Mouse (Mus musculus): ENCODE measurements around the gene Top1. TPM values are rescaled to one million over a fixed set of nuclear protein-coding genes. Genes with fewer than 3 reads are reported as not detected.

The Top1 gene
- polyA plus RNA-seq, 1 experiment = 63.9 TPM

DNA sequence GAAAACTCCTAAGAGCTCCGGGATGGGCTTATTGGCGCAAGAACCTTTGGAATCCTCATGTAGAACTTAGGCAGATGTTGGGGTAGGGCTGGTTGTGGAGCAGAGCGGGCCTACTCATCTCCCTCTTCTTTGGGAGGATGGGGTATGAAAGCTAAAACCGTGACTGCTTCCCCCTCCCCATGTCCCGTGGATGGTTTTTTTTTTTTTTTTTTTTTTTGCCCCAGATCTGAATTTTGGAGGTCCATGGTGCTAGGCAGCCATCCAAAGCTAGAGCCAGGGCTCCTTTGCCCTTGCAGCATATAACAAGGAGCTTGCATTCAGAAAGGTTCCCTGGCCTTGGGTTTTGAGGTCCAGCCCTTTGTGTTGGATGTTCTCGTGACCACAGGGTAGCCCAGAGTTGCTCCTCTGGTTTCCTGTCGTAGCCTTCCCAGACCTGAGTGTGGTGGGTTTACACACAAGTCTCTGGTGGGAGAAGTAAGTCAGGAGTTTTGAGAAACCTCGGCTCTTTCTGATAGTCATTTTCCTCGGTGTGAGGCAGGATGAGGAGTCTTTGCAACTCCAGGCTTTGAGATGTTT is 86.8 kb downstream of the Top1 start:
- TF ChIP-seq POLR2A (IDR thresholded peaks at IDR 0.05; ENCODE audit: borderline replicate concordance, extremely low read depth, insufficient read depth, insufficient read length, poor library complexity, severe bottlenecking) = no peak
- DNase-seq (ENCODE audit: low read depth) = no peak

DNA sequence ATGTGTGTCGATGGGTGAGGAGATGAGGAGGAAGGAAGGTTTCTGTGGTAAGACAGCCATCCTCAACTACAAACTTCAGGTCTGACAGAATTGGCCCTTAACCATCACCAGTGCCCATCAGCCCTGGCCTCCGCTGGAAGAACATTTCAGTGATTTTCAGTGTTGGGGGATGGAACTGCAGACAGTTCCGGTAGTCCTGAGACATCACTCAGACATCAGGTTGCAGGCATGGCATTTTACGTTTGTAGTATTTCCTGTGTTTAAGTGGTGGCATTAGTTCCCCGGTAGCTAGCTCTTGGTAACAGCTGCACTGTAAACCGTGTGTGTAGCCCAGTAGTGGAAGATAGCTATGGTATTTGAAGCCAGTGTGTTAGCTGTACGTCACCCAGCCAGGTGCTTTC is 87.4 kb downstream of the Top1 start:
- no peak for DNase-seq (ENCODE audit: low read depth)
- no peak for TF ChIP-seq CTCF (IDR thresholded peaks at IDR 0.05; ENCODE audit: borderline replicate concordance, extremely low read depth, insufficient read depth, insufficient read length)
- no peak for TF ChIP-seq POLR2A (IDR thresholded peaks at IDR 0.05; ENCODE audit: borderline replicate concordance, extremely low read depth, insufficient read depth, insufficient read length, poor library complexity, severe bottlenecking)

DNA sequence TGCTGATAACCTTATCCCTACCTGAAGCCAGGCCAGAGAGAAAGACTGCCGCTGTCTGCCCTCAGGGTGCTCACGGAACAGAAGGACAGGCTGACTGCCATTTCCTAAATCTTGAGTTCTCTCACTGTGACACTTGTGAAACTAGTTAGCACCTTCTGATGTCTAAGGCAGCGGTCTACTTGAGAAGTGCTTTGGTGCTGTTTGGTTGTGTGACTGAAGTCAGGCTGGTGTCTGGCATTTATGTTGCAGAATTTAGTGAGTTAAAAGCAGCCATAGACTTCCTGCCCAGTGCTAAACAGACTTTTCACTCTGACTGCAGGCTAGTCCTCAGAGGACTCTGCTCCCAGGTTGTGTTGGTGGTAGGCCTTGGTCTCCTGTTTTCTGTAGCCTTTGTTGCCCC is 88.6 kb downstream of the Top1 start:
- no peak for TF ChIP-seq POLR2A (IDR thresholded peaks at IDR 0.05; ENCODE audit: borderline replicate concordance, extremely low read depth, insufficient read depth, insufficient read length, poor library complexity, severe bottlenecking)
- TF ChIP-seq CTCF (IDR thresholded peaks at IDR 0.05; ENCODE audit: borderline replicate concordance, extremely low read depth, insufficient read depth, insufficient read length) = no peak
- DNase-seq (ENCODE audit: low read depth) = no peak

DNA sequence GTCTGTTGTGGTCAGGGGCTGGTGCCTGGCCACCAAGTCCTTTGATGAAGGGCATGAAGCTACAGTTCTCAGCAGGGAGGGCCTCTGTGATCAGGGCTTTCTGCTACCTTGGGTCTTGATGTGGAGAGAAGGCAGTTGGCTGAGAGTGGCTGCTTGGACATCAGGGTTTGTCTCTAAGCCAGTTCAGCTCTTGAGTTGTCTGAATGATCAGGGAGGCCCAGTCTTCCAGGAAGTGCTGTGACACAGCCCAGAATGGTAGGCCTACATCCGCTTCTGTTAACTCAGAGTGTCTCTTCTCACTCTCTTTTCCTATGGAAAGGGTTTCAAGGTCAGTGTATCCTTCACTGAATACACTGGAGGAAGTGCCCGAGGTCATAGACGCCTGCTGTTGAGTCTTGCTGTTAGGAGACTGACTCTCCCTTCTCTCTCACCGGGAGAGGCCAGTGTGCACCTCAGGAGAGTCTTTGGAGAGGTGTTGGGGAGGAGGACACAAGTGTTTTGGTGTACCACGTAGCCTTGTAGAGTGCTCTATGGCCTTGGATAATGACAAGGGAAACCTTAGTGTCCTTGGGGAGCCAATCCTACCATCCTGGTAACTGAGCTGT is 90.1 kb downstream of the Top1 start:
- no peak for DNase-seq (ENCODE audit: low read depth)
- TF ChIP-seq CTCF (IDR thresholded peaks at IDR 0.05; ENCODE audit: borderline replicate concordance, extremely low read depth, insufficient read depth, insufficient read length) (no peak), POLR2A (IDR thresholded peaks at IDR 0.05; ENCODE audit: borderline replicate concordance, extremely low read depth, insufficient read depth, insufficient read length, poor library complexity, severe bottlenecking) (no peak)

DNA sequence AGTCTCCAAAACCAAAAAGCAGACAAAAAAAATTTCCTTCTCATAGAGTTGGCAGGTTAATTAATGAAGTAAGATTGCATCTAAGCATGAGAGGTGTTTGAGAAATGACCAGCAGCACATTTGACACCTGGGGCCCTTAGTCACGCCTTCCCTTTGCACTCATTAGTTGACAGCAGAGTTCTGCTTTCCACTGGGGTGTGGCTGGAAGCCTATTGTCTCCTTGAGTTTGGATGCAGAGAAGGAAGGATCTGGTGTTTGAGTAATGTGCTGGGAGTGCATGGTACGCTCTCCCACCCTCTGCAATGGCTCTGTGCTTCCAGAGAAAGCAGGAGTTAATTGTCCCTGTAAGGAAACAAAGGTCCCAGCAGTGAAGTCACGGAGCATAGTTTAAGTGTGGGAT is 90.8 kb downstream of the Top1 start:
- TF ChIP-seq CTCF (IDR thresholded peaks at IDR 0.05; ENCODE audit: borderline replicate concordance, extremely low read depth, insufficient read depth, insufficient read length) (no peak), POLR2A (IDR thresholded peaks at IDR 0.05; ENCODE audit: borderline replicate concordance, extremely low read depth, insufficient read depth, insufficient read length, poor library complexity, severe bottlenecking) (no peak)
- no peak for DNase-seq (ENCODE audit: low read depth)

DNA sequence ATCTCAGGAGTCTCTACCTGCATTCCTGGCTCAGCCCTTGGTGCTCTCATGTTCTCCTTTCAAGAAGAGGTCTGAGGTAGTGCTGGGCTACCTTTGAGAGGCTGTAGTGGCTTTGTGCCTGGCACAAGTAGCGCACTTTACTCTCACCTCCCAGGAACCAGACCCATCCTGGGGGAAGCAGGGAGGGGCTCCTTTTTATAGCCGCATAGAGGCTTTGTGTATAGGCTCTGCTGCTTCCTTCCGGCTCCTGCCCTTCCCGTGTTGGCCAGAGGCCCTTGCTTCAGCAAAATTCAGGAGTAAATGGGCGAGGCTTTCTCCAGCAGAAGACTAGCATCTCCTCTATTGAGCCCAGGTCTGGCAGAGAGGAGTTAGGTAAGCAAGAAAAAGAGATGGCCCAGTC is 92.7 kb downstream of the Top1 start:
- no peak for TF ChIP-seq POLR2A (IDR thresholded peaks at IDR 0.05; ENCODE audit: borderline replicate concordance, extremely low read depth, insufficient read depth, insufficient read length, poor library complexity, severe bottlenecking)
- no peak for TF ChIP-seq CTCF (IDR thresholded peaks at IDR 0.05; ENCODE audit: borderline replicate concordance, extremely low read depth, insufficient read depth, insufficient read length)
- DNase-seq (ENCODE audit: low read depth) = no peak

DNA sequence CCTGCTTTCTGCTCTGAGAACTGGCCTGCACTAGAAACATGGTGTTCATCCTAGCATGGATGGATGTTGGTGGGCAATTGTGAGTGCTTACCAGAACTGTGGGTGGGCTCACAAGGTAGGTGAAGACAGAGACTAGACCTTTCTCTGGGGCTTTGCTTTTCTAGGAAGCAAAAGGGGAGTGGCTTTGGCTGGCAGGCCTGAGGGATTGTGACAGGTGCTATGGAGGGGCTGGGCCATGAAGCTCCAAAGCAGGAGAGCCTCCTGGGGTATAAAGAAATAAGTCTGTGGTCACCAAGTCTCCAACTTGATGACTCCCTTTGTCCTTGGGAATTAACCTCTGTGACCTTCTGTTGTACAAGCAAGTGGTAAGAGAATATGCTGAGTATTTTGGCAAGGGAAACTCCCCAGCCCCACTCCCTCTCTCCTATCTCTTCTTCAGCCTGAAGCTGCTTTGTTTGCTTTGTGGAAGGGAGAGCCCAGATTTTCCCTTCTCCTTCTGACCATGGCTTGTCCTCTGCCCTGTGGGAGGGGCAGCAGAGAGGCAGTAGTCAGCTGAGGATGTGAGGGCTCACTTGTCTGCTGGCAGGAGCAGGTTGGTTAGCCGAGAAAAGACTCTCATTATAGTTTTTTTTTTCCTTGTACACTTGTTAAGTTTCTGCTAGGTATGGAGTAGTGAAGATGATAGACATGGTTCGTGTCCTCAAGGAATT is 94.1 kb downstream of the Top1 start:
- TF ChIP-seq CTCF (IDR thresholded peaks at IDR 0.05; ENCODE audit: borderline replicate concordance, extremely low read depth, insufficient read depth, insufficient read length) = no peak
- no peak for TF ChIP-seq POLR2A (IDR thresholded peaks at IDR 0.05; ENCODE audit: borderline replicate concordance, extremely low read depth, insufficient read depth, insufficient read length, poor library complexity, severe bottlenecking)
- peak; percentile 13 for DNase-seq (ENCODE audit: low read depth)

DNA sequence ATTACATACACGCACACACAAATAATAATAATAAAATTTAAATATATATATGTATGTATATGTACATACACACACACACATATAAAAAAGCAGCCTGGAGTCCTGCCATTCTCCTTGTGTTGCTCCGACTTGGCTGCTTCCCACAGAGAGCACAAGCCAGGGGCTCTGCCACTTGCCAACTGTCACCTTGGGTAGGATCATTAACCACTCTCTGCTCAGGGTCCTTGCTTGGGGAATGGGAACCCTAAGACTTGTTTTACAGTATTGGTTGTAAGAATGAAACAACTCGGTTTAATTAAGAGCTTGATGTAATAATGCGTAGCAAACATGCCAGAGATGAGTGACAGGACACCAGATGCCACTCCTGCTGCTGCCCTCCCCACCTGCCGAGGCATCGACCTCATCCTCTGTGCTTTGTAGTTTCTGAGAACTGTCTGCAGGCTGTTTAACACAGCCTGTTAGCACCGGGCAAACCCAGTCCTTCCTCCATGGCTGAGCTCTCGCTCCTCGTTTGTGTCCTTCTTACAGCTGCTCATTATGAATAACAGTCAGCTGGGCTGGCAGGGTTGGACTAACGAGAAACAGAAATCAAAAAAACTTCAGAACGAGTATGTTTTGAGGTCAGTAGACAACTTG is 95.0 kb downstream of the Top1 start:
- peak; percentile 85 for DNase-seq (ENCODE audit: low read depth)
- no peak for TF ChIP-seq POLR2A (IDR thresholded peaks at IDR 0.05; ENCODE audit: borderline replicate concordance, extremely low read depth, insufficient read depth, insufficient read length, poor library complexity, severe bottlenecking)
- TF ChIP-seq CTCF (IDR thresholded peaks at IDR 0.05; ENCODE audit: borderline replicate concordance, extremely low read depth, insufficient read depth, insufficient read length) = no peak

DNA sequence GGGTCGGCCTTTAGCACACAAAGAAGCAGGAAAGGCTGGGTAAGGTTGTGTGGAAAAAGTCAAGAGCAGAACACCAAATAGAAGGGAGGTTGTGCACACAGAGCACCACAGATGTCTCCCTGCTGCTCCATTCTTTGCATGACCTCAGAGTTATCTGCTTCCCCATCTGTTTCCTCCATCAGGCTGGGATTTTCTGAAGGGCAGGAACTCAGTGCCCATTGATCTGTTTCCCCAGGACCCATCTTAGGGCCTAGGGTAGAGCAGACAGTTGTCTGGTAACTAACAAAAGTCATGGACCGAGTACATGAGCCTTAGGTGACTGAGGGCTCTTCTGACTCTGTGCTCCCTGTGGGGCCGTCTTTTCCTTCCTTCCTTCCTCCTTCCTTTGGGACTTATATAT is 95.9 kb downstream of the Top1 start:
- DNase-seq (ENCODE audit: low read depth) = no peak
- TF ChIP-seq CTCF (IDR thresholded peaks at IDR 0.05; ENCODE audit: borderline replicate concordance, extremely low read depth, insufficient read depth, insufficient read length) (no peak), POLR2A (IDR thresholded peaks at IDR 0.05; ENCODE audit: borderline replicate concordance, extremely low read depth, insufficient read depth, insufficient read length, poor library complexity, severe bottlenecking) (no peak)

DNA sequence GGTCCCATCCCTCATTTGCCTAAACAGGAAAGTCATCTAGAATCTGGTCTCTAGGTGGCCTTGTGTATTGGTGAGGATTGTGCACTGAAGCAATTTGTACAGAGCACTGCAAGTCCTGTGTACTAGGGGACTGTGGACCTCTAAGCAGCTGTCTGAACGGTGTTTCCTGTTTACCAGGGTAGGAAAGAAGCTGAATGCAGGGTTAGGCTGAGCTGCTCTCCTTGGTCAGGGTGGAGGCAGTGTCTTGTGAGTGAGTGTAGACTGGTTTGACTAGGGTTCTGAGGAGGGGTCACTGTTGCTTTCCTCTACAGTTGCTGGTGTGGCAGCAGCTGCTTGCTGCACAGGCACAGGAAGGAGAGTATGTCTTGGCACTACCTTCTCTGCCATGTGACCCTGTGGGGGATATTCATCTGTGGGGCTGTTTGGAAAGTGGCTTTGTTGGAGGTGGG is 96.5 kb downstream of the Top1 start:
- no peak for TF ChIP-seq POLR2A (IDR thresholded peaks at IDR 0.05; ENCODE audit: borderline replicate concordance, extremely low read depth, insufficient read depth, insufficient read length, poor library complexity, severe bottlenecking)
- TF ChIP-seq CTCF (IDR thresholded peaks at IDR 0.05; ENCODE audit: borderline replicate concordance, extremely low read depth, insufficient read depth, insufficient read length) = no peak
- DNase-seq (ENCODE audit: low read depth) = no peak

DNA sequence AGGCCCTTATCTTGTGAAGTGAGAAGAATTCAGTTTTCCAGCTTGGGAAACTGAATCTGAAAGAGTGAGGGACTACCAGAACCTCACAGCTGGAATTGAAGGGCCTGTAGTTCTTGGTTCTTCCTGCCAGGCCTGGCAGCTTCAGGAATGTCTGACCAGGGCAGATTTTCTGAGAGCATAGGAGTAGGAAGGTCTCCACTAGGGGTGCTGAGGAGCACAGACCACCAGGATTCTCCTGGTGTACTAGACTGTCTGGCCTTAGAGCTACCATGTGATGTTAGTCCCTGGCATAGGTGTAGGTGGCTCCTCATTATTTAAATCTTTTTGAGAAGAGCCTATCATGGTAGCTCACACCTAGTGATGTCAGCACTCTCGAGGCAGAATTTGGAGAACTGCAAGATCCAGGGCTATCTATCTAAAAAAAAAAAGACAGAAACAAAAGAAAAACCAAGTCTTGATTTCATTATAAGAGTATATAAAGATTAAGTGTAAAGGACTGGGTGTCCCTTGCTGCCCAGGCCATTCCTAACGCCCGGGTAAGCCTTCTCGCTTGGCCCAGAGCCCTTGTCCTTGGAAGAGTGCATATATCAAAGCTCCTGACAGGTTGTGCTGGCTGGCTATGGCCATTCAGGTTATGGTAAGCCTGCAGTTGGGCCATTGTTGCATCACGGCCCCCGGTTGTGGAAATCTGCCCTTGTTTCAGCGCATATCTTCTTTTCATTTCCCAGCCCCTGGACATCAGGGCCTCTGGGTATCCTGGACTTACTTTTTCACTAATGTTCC is 98.5 kb downstream of the Top1 start:
- TF ChIP-seq CTCF (IDR thresholded peaks at IDR 0.05; ENCODE audit: borderline replicate concordance, extremely low read depth, insufficient read depth, insufficient read length) (peak; percentile 48; the same call in 1 of the 2 replicates), POLR2A (IDR thresholded peaks at IDR 0.05; ENCODE audit: borderline replicate concordance, extremely low read depth, insufficient read depth, insufficient read length, poor library complexity, severe bottlenecking) (no peak)
- no peak for DNase-seq (ENCODE audit: low read depth)

All from brain, embryonic 14.5 days (tissue).